Mouse (Mus musculus) frontal cortex, postnatal 10 days (tissue): Measurements from ENCODE around the gene Slc22a7.

Experiments used
- DNase-seq, 2 experiments: peaks; one replicate each; pipeline ENCODE4 v3.0.0; 2022; ENCODE audit warnings: low spot score in 2 of 2, mixed read lengths in 1 of 2

The Slc22a7 gene

GRCm38 (mm10) chr17:46438298-46438873 is at the start of gene Slc22a7:
Gene Slc22a7 (minus strand): TSS chr17:46438457.
- no peak for DNase-seq

GRCm38 (mm10) chr17:46487431-46487830 is 49.2 kb upstream of the Slc22a7 start, which contains the start of gene Ttbk1:
Gene Ttbk1 (minus strand): TSS chr17:46487675.
- peak in 1 of 2 experiments; percentile 65 for DNase-seq

GRCm38 (mm10) chr17:46486995-46487394 is 48.7 kb upstream of the Slc22a7 start:
- DNase-seq, result no peak

GRCm38 (mm10) chr17:46484461-46484875 is 46.2 kb upstream of the Slc22a7 start:
- no peak for DNase-seq

GRCm38 (mm10) chr17:46484021-46484431 is 45.8 kb upstream of the Slc22a7 start:
- peak; percentile 31 to 55 for DNase-seq

GRCm38 (mm10) chr17:46483561-46484001 is 45.3 kb upstream of the Slc22a7 start:
- DNase-seq, result peak; percentile 53 to 58

GRCm38 (mm10) chr17:46477286-46477685 is 39.0 kb upstream of the Slc22a7 start:
- no peak for DNase-seq

GRCm38 (mm10) chr17:46476601-46477000 is 38.3 kb upstream of the Slc22a7 start:
- no peak for DNase-seq

GRCm38 (mm10) chr17:46467830-46468229 is 29.6 kb upstream of the Slc22a7 start:
- no peak for DNase-seq

GRCm38 (mm10) chr17:46462226-46462625 is 24.0 kb upstream of the Slc22a7 start:
- no peak for DNase-seq

GRCm38 (mm10) chr17:46461347-46461746 is 23.1 kb upstream of the Slc22a7 start:
- DNase-seq, result no peak

GRCm38 (mm10) chr17:46460673-46461072 is 22.4 kb upstream of the Slc22a7 start:
- no peak for DNase-seq

GRCm38 (mm10) chr17:46458439-46458838 is 20.2 kb upstream of the Slc22a7 start:
- no peak for DNase-seq

- no peak for DNase-seq
Measured at GRCm38 (mm10) chr17:46457791-46458190, 19.5 kb upstream of the Slc22a7 start.

GRCm38 (mm10) chr17:46455110-46455691 is 16.9 kb upstream of the Slc22a7 start:
- no peak for DNase-seq

- DNase-seq, result no peak
Measured at GRCm38 (mm10) chr17:46454539-46454938, 16.3 kb upstream of the Slc22a7 start.

- no peak for DNase-seq
Measured at GRCm38 (mm10) chr17:46453970-46454411, 15.7 kb upstream of the Slc22a7 start.

- DNase-seq, result no peak
Measured at GRCm38 (mm10) chr17:46453302-46453948, 15.2 kb upstream of the Slc22a7 start.

- no peak for DNase-seq
Measured at GRCm38 (mm10) chr17:46452683-46453082, 14.4 kb upstream of the Slc22a7 start.

- no peak for DNase-seq
Measured at GRCm38 (mm10) chr17:46446264-46446663, 8.0 kb upstream of the Slc22a7 start.

GRCm38 (mm10) chr17:46444839-46445579 is 6.8 kb upstream of the Slc22a7 start:
- DNase-seq, result no peak

- no peak for DNase-seq
Measured at GRCm38 (mm10) chr17:46439176-46439575, 919 bp upstream of the Slc22a7 start.
